Mouse (Mus musculus): Measurements from ENCODE around the gene Smg6. TPM values are rescaled to one million over a fixed set of nuclear protein-coding genes. Genes with fewer than 3 reads are reported as not detected.

Smg6 gene
- polyA plus RNA-seq, 1 experiment: 25.3 TPM

DNA sequence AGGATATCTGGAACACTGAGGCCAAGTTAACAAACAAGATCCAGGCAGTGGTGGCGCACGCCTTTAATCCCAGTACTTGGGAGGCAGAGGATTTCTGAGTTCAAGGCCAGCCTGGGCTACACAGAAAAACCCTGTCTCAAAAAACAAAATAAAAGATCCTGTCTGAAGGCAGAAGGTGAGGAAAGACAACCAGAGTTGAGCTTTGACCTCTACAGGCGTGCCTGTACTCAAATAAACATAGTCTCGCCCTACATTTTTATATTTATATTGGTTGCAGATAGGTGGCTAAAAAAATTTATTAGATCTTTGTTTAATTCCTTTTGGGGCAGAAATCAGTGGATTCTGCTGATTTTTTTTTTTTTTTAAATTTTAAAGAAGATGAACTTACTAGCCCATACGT, 23.2 kb upstream of the Smg6 start:
- H3K9me3 ChIP-seq (replicated peaks; ENCODE audit: control insufficient read depth, insufficient read depth, low read length, poor library complexity, severe bottlenecking): no peaks in the 10 kb centered on the region
- no peaks in the 10 kb centered on the region for H3K27me3 ChIP-seq (ENCODE audit: control insufficient read depth, insufficient read depth, low read length, poor library complexity, severe bottlenecking)
- H3K4me1 ChIP-seq (ENCODE audit: control insufficient read depth, insufficient read depth, low read length): no peaks in the 10 kb centered on the region
- H3K27ac ChIP-seq (ENCODE audit: insufficient read depth, low read length): no peak overlapping the region
- peaks cover 80% of the 10 kb centered on the region for H3K36me3 ChIP-seq (ENCODE audit: control insufficient read depth, insufficient read depth, low read length, poor library complexity, severe bottlenecking)
- H3K9ac ChIP-seq (ENCODE audit: low read depth, poor library complexity, severe bottlenecking): no peak overlapping the region
- TF ChIP-seq CTCF (IDR thresholded peaks at IDR 0.05; ENCODE audit: low read depth, low read length) (no peak), POLR2A (IDR thresholded peaks at IDR 0.05; ENCODE audit: insufficient read depth, low read length) (no peak), EP300 (IDR thresholded peaks at IDR 0.05; ENCODE audit: insufficient read depth, low read depth, low read length) (no peak)
- no peak overlapping the region for H3K4me3 ChIP-seq (ENCODE audit: low read depth, low read length)

DNA sequence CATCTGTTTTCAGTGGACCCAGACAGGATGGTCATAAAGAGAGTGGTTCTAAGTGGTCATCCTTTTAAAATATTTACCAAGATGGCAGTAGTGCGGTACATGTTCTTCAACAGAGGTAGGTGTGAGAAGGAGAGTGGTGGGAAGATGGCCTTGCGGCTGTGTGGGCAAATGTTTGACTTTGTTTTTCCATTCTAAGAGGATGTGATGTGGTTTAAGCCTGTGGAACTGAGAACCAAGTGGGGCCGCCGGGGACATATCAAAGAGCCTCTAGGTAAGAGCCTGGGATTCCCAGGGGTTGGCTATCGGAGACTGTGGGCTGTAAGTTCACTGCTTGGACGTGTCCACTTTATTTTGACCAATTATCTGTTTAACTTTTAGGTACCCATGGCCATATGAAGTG, 17.8 kb upstream of the Smg6 start:
- Histone ChIP-seq H3K4me1 (ENCODE audit: control insufficient read depth, insufficient read depth, low read length) (no peaks in the 10 kb centered on the region), H3K4me3 (ENCODE audit: low read depth, low read length) (no peak overlapping the region), H3K9ac (ENCODE audit: low read depth, poor library complexity, severe bottlenecking) (no peak overlapping the region), H3K27ac (ENCODE audit: insufficient read depth, low read length) (no peak overlapping the region), H3K36me3 (ENCODE audit: control insufficient read depth, insufficient read depth, low read length, poor library complexity, severe bottlenecking) (peaks cover 74% of the 10 kb centered on the region), H3K9me3 (replicated peaks; ENCODE audit: control insufficient read depth, insufficient read depth, low read length, poor library complexity, severe bottlenecking) (no peaks in the 10 kb centered on the region), H3K27me3 (ENCODE audit: control insufficient read depth, insufficient read depth, low read length, poor library complexity, severe bottlenecking) (no peaks in the 10 kb centered on the region)
- TF ChIP-seq CTCF (IDR thresholded peaks at IDR 0.05; ENCODE audit: low read depth, low read length): no peak
- no peak for TF ChIP-seq POLR2A (IDR thresholded peaks at IDR 0.05; ENCODE audit: insufficient read depth, low read length)

DNA sequence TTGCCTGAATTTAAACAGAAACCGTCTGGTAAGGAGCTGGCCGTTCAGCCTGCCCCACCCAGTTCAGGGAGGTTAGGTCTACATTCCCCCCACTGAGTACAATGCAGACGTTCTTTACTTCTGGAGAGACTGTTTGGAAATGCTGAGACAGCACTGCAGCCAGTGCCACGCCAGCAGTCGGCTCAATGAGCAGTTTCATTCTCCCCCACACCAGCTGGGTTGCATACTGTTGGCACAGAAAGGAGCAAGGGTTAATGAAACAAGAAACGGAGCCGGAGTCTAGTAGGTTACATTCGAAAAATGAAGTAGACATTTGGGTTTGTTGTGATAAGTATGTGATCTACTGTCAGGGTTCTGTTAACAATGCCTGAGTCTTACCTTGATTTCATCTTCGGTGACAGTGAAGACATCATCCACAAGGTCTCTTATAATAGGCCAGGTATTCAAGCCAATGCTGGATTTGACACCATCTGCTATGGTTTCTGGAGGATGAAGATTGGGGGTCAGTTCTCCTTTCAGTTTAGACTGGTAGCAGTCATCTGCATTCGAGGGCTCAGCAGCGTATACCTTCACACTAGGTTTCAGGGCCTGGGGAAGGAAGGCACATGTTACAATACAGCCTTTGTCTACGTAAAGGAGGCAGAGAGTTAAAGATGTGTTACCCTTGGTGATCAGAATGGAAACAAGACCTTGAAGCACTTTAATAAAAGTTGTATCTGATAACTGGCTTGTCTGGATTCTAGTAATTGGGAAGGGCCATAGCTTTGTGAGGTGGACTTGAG, 16.8 kb upstream of the Smg6 start:
- no peak overlapping the region for H3K27ac ChIP-seq (ENCODE audit: insufficient read depth, low read length)
- TF ChIP-seq POLR2A (IDR thresholded peaks at IDR 0.05; ENCODE audit: insufficient read depth, low read length) (no peak), EP300 (IDR thresholded peaks at IDR 0.05; ENCODE audit: insufficient read depth, low read depth, low read length) (no peak), CTCF (IDR thresholded peaks at IDR 0.05; ENCODE audit: low read depth, low read length) (no peak)
- H3K36me3 ChIP-seq (ENCODE audit: control insufficient read depth, insufficient read depth, low read length, poor library complexity, severe bottlenecking): peaks cover 65% of the 10 kb centered on the region

DNA sequence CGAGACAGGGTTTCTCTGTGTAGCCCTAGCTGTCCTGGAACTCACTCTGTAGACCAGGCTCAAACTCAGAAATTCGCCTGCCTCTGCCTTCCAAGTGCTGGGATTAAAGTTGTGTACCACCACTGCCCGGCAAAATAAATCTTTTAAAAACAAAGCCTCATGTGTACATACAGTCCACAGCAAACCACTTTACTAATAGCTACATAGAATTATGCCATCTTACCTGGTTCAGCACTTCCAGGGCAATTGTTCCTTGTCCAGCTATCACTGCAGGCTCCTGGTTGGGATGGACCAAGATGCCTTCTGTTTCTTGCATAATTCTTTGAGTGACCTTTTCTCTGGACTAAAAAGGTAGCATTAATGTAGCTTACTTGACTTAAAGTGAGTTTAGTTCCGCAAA, 15.6 kb upstream of the Smg6 start:
- no peak for TF ChIP-seq CTCF (IDR thresholded peaks at IDR 0.05; ENCODE audit: low read depth, low read length)
- no peak for TF ChIP-seq POLR2A (IDR thresholded peaks at IDR 0.05; ENCODE audit: insufficient read depth, low read length)
- TF ChIP-seq EP300 (IDR thresholded peaks at IDR 0.05; ENCODE audit: insufficient read depth, low read depth, low read length): no peak
- H3K4me3 ChIP-seq (ENCODE audit: low read depth, low read length): no peak overlapping the region
- H3K27ac ChIP-seq (ENCODE audit: insufficient read depth, low read length): no peak overlapping the region
- H3K9ac ChIP-seq (ENCODE audit: low read depth, poor library complexity, severe bottlenecking): no peak overlapping the region
- H3K27me3 ChIP-seq (ENCODE audit: control insufficient read depth, insufficient read depth, low read length, poor library complexity, severe bottlenecking): no peaks in the 10 kb centered on the region
- no peaks in the 10 kb centered on the region for H3K9me3 ChIP-seq (replicated peaks; ENCODE audit: control insufficient read depth, insufficient read depth, low read length, poor library complexity, severe bottlenecking)
- no peaks in the 10 kb centered on the region for H3K4me1 ChIP-seq (ENCODE audit: control insufficient read depth, insufficient read depth, low read length)
- H3K36me3 ChIP-seq (ENCODE audit: control insufficient read depth, insufficient read depth, low read length, poor library complexity, severe bottlenecking): peaks cover 53% of the 10 kb centered on the region

More for the DNA sequence above, 16.8 kb upstream of the Smg6 start:
- Histone ChIP-seq H3K9ac (ENCODE audit: low read depth, poor library complexity, severe bottlenecking) (no peak overlapping the region), H3K4me1 (ENCODE audit: control insufficient read depth, insufficient read depth, low read length) (no peaks in the 10 kb centered on the region), H3K4me3 (ENCODE audit: low read depth, low read length) (no peak overlapping the region), H3K9me3 (replicated peaks; ENCODE audit: control insufficient read depth, insufficient read depth, low read length, poor library complexity, severe bottlenecking) (no peaks in the 10 kb centered on the region), H3K27me3 (ENCODE audit: control insufficient read depth, insufficient read depth, low read length, poor library complexity, severe bottlenecking) (no peaks in the 10 kb centered on the region)

DNA sequence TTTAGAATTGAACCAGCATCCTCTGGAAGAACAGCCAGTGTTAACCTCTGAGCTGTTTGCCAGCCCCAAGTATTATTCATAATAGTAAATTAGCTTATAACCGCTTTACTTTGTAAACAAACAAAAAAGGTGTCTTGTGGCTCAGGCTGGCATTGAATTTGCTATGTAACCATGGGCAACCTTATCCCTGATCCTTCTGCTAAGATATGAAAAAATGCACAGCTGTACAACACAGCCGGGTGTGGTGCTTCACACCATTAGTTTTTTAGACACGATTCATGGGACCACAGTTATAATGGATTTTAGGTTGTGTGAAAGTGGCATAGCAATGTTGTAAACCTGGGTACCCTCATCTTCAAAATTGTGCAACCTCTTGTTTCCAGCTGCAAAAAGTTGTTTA, 13.1 kb upstream of the Smg6 start:
- Histone ChIP-seq H3K9me3 (replicated peaks; ENCODE audit: control insufficient read depth, insufficient read depth, low read length, poor library complexity, severe bottlenecking) (no peaks in the 10 kb centered on the region), H3K27me3 (ENCODE audit: control insufficient read depth, insufficient read depth, low read length, poor library complexity, severe bottlenecking) (no peaks in the 10 kb centered on the region), H3K4me1 (ENCODE audit: control insufficient read depth, insufficient read depth, low read length) (no peaks in the 10 kb centered on the region), H3K36me3 (ENCODE audit: control insufficient read depth, insufficient read depth, low read length, poor library complexity, severe bottlenecking) (peaks cover 28% of the 10 kb centered on the region), H3K9ac (ENCODE audit: low read depth, poor library complexity, severe bottlenecking) (no peak overlapping the region), H3K4me3 (ENCODE audit: low read depth, low read length) (no peak overlapping the region), H3K27ac (ENCODE audit: insufficient read depth, low read length) (no peak overlapping the region)
- TF ChIP-seq CTCF (IDR thresholded peaks at IDR 0.05; ENCODE audit: low read depth, low read length): no peak
- TF ChIP-seq POLR2A (IDR thresholded peaks at IDR 0.05; ENCODE audit: insufficient read depth, low read length): no peak
- no peak for TF ChIP-seq EP300 (IDR thresholded peaks at IDR 0.05; ENCODE audit: insufficient read depth, low read depth, low read length)

DNA sequence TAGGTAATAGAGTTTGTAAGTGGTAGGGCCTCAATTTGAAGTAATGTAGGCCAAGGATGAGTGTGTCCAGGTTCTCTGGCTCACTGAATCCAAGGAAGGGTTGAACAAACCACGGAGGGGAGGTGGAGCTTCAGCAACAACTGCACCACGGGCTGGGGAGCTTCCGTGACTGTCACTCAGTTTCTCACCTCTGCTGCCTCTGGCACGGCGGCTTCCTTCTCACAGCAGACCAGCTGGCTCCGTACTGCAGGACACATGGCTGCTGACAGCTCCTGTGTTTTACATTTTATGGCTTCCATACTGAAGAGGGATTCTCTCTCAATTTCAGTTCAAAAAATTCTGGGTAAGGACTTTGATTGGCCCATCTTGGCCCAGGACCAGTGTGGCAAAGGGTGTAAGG, 6.4 kb upstream of the Smg6 start:
- TF ChIP-seq EP300 (IDR thresholded peaks at IDR 0.05; ENCODE audit: insufficient read depth, low read depth, low read length) (no peak), CTCF (IDR thresholded peaks at IDR 0.05; ENCODE audit: low read depth, low read length) (no peak), POLR2A (IDR thresholded peaks at IDR 0.05; ENCODE audit: insufficient read depth, low read length) (no peak)
- Histone ChIP-seq H3K36me3 (ENCODE audit: control insufficient read depth, insufficient read depth, low read length, poor library complexity, severe bottlenecking) (peaks cover 6% of the 10 kb centered on the region; the same call in 1 of the 2 replicates), H3K4me3 (ENCODE audit: low read depth, low read length) (no peak overlapping the region), H3K27ac (ENCODE audit: insufficient read depth, low read length) (no peak overlapping the region), H3K9ac (ENCODE audit: low read depth, poor library complexity, severe bottlenecking) (no peak overlapping the region), H3K4me1 (ENCODE audit: control insufficient read depth, insufficient read depth, low read length) (no peaks in the 10 kb centered on the region), H3K27me3 (ENCODE audit: control insufficient read depth, insufficient read depth, low read length, poor library complexity, severe bottlenecking) (no peaks in the 10 kb centered on the region), H3K9me3 (replicated peaks; ENCODE audit: control insufficient read depth, insufficient read depth, low read length, poor library complexity, severe bottlenecking) (no peaks in the 10 kb centered on the region)

Measured in ES-Bruce4 (cell line).